Mouse (Mus musculus) cortical plate, adult 2 months (tissue): ENCODE data around the gene Tmem205.

Experiments
- CTCF ChIP-seq: fragments of 200-500 bp; IDR thresholded peaks from 2 replicates; pipeline ENCODE4 v1.5.1; 2011; ENCODE audit warnings: mild to moderate bottlenecking, control low read depth, low read length; ENCODE audit not compliant: insufficient read depth; ENCODE audit errors: extremely low read depth
- POLR2A ChIP-seq: fragments of 200-500 bp; IDR thresholded peaks from 2 replicates; pipeline ENCODE4 v1.6.1; 2011; ENCODE audit warnings: mild to moderate bottlenecking, low read length, control low read depth; ENCODE audit not compliant: insufficient read depth; ENCODE audit errors: extremely low read depth

DNA sequence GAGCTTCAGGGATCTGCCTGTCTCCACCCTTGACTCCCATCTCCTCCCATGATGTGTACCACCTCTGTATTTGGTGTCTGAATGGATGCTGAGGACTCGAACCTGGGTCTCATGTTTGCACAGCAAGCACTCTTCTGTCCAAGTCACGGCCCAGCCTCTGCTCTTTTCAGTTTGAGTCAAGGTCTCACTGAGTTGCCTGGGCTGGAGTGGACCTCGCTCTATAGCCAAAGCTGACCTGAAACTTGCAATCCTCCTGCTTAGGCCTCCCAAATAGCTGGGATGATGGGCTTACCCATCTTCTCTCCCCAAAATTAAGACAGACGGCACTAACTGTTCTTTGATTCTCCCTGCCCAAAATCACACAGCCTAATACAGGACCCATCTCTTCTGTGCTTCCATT lies 4.3 kb downstream of the Tmem205 start:
- TF ChIP-seq POLR2A (no peak), CTCF (no peak)
